Mouse (Mus musculus): ENCODE measurements around the gene Lman2. TPM values are rescaled to one million over a fixed set of nuclear protein-coding genes. Genes with fewer than 3 reads are reported as not detected.

Gene Lman2
- 105 and 106 TPM in 2 replicates for polyA plus RNA-seq (2016; fragmentation: Nextera tagmentation; extraction: Ambion mirVana)

DNA sequence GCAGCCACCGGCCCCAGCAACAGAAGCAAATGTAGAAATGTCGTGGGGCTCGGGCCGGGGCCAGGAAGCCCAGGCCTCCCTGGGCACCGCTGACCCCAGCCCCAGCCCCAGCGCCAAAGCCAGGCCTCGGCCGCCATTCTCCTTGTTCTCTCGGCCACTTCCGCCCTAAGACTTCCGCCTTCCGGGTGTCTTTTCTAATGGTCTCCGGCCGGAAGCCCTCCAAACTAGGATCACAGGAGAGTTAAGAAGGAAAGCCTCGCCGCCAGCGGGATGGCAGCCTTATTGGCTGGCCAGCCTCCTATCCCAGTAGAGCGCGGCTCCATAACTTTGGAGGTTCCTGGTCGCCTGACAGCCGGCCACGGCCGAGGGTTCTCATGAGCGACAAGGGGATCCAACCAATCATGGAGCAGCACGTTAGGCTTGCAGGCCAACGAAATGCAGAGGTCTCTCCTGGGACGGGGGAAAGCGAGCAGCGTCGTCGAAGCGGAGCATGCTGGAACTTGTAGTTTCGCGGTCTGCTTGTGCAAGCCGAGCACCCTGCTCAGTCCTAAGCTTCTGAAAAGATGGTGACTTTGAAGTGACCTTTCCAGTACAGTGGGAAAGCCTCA is at the start of gene Lman2:
Gene Lman2, minus strand, starts transcription at position 331 of the 608 bp plus-strand sequence.
- peak within 1 kb of the TSS; percentile 87 for H3K9ac ChIP-seq
- ATAC-seq (ENCODE audit: insufficient number of reproducible peaks, low FRiP score): peak; percentile 97
- WGBS: under 1% methylated on average over 35 of the region's 35 CpGs

DNA sequence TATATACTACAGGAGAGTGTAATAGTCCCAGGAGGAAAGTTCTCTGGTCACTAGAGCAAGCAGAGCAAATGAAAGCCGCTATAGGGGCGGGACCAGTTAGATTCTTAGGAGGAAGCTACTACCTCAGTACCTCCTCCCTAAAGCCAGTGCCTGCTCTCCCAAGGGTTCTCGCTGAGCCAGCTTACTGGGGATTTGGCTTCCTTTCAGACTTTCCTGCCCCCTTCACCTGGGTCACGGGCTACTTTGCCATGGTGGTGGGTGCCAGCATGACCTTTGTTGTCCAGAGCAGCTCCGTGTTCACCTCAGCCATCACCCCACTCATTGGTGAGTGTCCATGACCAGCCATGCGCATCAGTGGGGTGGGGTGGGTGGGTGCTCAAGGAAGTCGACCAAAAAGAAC is 49.2 kb upstream of the Lman2 start:
- Histone ChIP-seq H3K4me1 (replicated peaks) (peaks cover 7% of the 10 kb centered on the region), H3K27ac (ENCODE audit: poor library complexity, severe bottlenecking) (no peak overlapping the region), H3K9ac (no peak overlapping the region), H3K36me3 (no peaks in the 10 kb centered on the region), H3K4me2 (no peak overlapping the region), H3K27me3 (replicated peaks) (peaks cover 77% of the 10 kb centered on the region), H3K4me3 (no peak overlapping the region), H3K9me3 (replicated peaks) (no peaks in the 10 kb centered on the region)
- no peak for ATAC-seq (ENCODE audit: insufficient number of reproducible peaks, low FRiP score)
- 67% methylated on average over 7 of the region's 7 CpGs for WGBS

More for the DNA sequence above, at the start of gene Lman2:
- H3K27ac ChIP-seq (ENCODE audit: poor library complexity, severe bottlenecking): peak within 1 kb of the TSS; percentile 77
- H3K36me3 ChIP-seq: peaks cover 32% of the 10 kb centered on the region
- peak within 1 kb of the TSS; percentile 95 for H3K4me2 ChIP-seq
- peaks cover 21% of the 10 kb centered on the region for H3K4me1 ChIP-seq (replicated peaks)
- peaks cover 4% of the 10 kb centered on the region; the same call in 1 of the 2 replicates for H3K27me3 ChIP-seq (replicated peaks)
- no peaks in the 10 kb centered on the region for H3K9me3 ChIP-seq (replicated peaks)
- H3K4me3 ChIP-seq: peak within 1 kb of the TSS; percentile 95

DNA sequence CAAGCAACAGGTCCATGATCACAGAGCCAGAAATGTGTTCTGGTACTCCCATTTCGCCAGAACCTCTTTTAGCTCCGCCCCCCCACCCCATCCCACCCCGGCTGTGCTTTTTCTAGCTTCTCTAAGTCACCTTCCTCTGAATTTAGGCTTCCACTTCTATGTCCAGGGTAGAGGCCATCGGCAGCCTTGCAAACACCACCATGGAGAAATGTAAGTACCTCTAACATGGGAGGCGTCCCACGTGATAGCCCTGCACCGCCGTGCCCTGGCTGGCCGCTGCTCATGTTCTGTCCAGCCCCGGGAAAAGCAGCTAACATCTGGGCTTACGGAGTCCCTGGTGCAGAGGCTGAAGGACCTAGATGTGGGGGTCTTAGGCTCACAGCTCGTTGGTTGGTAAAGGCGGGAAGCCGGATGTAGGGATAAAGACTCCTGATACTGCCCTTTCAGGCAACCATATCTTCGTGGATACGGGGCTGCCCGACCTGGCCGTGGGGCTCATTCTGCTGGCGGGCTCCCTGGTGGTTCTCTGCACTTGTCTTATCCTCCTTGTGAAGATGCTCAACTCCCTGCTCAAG is 46.0 kb upstream of the Lman2 start:
- H3K9ac ChIP-seq: no peak overlapping the region
- H3K4me3 ChIP-seq: no peak overlapping the region
- H3K36me3 ChIP-seq: no peaks in the 10 kb centered on the region
- H3K4me2 ChIP-seq: no peak overlapping the region
- ATAC-seq (ENCODE audit: insufficient number of reproducible peaks, low FRiP score): no peak
- H3K4me1 ChIP-seq (replicated peaks): no peaks in the 10 kb centered on the region
- H3K27me3 ChIP-seq (replicated peaks): peaks cover 83% of the 10 kb centered on the region
- no peak overlapping the region for H3K27ac ChIP-seq (ENCODE audit: poor library complexity, severe bottlenecking)
- no peaks in the 10 kb centered on the region for H3K9me3 ChIP-seq (replicated peaks)
- WGBS: 78% methylated on average over 19 of the region's 19 CpGs

DNA sequence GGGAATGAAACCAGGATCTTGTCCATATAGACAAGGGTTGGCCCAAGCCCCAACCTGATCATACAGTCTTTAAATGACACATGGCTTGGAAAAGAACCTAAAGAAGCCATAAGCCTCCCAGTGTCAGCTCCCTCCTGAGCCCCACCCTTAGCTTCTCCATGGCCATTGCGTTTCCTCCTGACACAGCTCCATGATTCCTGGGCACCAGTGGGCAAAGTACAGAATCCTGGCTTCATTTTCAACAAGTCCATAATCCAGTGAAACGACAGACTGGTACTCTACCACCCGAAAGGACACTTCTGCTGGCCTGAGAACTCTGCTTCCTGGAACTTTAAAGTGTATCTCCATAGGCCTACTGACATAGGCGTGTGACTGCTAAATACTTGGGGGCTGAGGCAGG is 44.8 kb upstream of the Lman2 start:
- ATAC-seq (ENCODE audit: insufficient number of reproducible peaks, low FRiP score): no peak
- Histone ChIP-seq H3K27me3 (replicated peaks) (peaks cover 85% of the 10 kb centered on the region), H3K27ac (ENCODE audit: poor library complexity, severe bottlenecking) (no peak overlapping the region)

DNA sequence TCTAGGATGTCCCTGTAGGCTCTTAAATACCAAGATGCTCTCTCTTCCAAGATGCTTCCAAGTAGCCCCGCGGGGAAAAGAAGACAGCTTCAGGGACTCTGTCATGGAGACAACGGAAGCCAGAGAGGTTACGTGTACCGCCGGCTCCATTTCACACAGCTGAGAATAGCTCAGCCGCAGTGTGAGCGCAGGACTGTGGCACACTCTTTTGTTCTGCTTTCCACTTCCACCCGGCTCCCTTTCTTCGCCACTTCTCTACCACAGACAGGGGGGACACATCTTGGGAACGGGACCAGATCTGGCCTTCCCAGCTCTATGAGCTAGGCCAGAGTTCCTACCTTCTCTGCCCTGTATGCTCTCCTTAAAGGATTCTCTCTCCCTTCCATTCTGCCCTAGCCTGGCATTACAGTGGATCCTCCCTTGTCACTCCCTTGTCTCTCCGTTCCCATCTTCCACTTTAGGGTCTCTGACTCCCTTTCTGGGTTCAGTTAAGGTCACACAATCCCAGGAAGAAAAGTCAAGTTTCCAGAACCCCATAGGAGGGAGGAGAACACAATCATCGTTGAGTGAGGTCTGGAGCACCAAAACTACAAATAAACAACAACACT is 43.3 kb upstream of the Lman2 start:
- Histone ChIP-seq H3K9me3 (replicated peaks) (no peaks in the 10 kb centered on the region), H3K27ac (ENCODE audit: poor library complexity, severe bottlenecking) (no peak overlapping the region), H3K9ac (no peak overlapping the region), H3K4me1 (replicated peaks) (no peaks in the 10 kb centered on the region), H3K27me3 (replicated peaks) (peaks cover 84% of the 10 kb centered on the region), H3K4me3 (no peak overlapping the region), H3K36me3 (no peaks in the 10 kb centered on the region), H3K4me2 (no peak overlapping the region)
- ATAC-seq (ENCODE audit: insufficient number of reproducible peaks, low FRiP score): no peak
- 60% methylated on average over 13 of the region's 13 CpGs for WGBS

More for the DNA sequence above, 44.8 kb upstream of the Lman2 start:
- H3K4me2 ChIP-seq: no peak overlapping the region
- no peaks in the 10 kb centered on the region for H3K9me3 ChIP-seq (replicated peaks)
- H3K4me1 ChIP-seq (replicated peaks): no peaks in the 10 kb centered on the region
- no peak overlapping the region for H3K4me3 ChIP-seq
- H3K36me3 ChIP-seq: no peaks in the 10 kb centered on the region
- 80% methylated on average over 4 of the region's 4 CpGs for WGBS
- H3K9ac ChIP-seq: no peak overlapping the region

DNA sequence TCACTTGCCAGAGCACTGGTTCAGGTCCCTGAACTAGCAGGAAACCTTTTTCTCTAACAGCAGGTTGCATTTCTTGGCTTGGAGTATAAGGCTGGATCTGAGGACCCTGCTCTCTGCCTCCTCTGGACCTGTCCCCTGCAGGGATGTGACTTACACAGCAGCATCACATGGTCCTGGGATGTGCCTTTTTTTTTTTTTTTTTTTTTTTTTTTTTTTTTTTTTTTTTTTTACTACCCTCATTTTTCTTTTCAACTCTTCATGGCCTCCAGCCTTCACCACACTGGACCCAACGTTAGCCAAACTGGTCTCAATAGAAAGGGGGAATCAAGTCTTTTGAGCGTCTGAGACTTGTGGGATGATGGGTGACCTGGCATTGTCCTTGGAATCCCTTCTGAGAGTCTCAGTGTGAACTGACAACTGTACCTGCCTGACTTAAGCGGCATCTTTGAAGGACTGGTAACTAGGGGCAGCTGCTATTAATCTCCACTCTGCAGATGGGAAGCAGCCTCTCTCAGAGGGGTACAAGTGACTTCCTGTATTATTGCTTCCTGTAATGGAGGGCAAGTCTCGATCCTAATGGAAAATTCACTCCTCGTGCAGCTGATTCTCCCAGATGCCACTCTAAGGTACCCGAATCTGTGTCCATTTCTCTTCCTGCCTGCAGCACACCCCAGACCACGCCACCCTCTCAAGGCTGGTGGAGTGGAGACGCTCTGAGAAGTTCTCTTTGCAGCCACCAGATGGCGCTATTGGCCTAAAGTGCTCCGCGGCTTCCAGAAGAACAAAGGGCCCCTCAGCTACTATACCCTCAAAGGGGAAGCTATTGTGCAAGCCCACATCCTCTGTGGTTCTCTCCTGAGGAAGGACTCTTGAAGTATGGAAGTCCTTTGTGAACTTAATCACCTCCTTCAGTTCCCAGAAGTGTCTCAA is 42.5 kb upstream of the Lman2 start:
- Histone ChIP-seq H3K9me3 (replicated peaks) (no peaks in the 10 kb centered on the region), H3K27ac (ENCODE audit: poor library complexity, severe bottlenecking) (no peak overlapping the region), H3K36me3 (no peaks in the 10 kb centered on the region), H3K9ac (no peak overlapping the region), H3K4me1 (replicated peaks) (no peaks in the 10 kb centered on the region), H3K4me2 (0 out of 2 replicates have a peak overlapping the region, but pooled peaks have one; percentile 15), H3K4me3 (no peak overlapping the region), H3K27me3 (replicated peaks) (peaks cover 85% of the 10 kb centered on the region)
- peak; percentile 63 for ATAC-seq (ENCODE audit: insufficient number of reproducible peaks, low FRiP score)
- WGBS: 13% methylated on average over 11 of the region's 11 CpGs

DNA sequence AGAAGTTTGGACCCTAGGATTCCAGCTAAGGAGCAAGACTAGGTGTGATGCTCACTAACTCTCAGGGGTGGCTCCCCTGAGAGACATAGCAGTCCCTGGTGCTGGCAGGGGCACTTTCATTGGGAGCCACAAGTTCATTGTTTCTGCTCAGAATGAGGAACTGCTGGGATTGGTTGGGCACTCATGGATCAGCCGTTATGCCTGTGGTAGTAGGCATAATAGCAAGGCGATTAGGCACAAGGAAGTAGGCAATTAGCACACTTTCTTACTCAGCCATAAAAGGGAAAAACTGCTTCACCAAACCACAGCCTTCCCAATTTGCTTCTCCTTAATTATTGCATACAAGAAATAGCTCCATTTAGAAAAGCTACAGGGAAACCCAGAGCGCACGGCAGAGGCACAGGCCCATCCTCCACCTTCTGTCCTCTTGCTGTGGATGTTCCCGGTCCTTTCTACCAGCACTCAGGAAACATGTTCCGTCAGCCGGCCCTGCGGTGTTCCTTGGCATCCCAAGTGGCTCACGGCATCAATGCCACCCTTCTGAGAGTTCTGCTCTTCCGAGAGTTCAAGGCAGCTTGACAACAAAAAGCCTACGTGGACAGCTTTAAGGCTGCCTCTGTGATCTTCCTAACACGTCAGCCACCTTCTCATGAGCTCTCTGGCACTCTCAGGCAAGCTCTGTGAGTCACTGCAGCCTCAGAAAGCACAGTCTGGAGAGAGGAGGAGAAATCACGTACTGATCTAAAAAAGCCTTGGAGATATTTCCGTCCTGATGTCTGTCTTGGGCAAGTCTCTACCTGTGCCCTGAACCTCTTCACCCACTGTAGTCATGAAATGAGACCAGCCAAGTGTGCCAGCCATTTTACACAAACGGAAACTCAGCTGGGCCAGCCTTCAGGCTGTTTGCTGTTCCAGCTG is 41.6 kb upstream of the Lman2 start:
- Histone ChIP-seq H3K4me2 (no peak overlapping the region), H3K9ac (no peak overlapping the region), H3K4me1 (replicated peaks) (no peaks in the 10 kb centered on the region), H3K4me3 (no peak overlapping the region), H3K36me3 (no peaks in the 10 kb centered on the region), H3K27me3 (replicated peaks) (peaks cover 87% of the 10 kb centered on the region), H3K27ac (ENCODE audit: poor library complexity, severe bottlenecking) (no peak overlapping the region), H3K9me3 (replicated peaks) (no peaks in the 10 kb centered on the region)
- 62% methylated on average over 15 of the region's 15 CpGs for WGBS
- ATAC-seq (ENCODE audit: insufficient number of reproducible peaks, low FRiP score): no peak

DNA sequence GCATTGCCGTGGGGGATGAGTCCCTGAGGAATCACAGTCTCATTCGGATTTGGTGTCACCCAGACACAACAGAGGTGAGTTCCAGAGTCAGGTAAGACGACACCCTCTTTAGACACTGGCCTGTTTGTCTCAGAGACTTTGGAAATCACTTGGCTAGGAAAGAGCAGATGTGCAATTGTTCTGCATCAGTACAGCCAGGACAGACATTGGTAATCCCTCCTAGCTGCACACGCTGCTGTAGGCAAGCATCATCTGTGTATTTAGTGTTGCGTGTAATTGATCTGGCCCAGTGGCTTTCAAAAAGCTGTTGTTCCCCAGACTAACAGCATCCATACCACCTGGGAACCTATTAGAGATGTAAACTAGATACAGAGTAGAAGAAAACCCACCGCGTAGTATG is 40.7 kb upstream of the Lman2 start:
- Histone ChIP-seq H3K36me3 (no peaks in the 10 kb centered on the region), H3K4me3 (no peak overlapping the region), H3K27ac (ENCODE audit: poor library complexity, severe bottlenecking) (no peak overlapping the region), H3K9me3 (replicated peaks) (no peaks in the 10 kb centered on the region), H3K4me1 (replicated peaks) (no peaks in the 10 kb centered on the region), H3K27me3 (replicated peaks) (peaks cover 87% of the 10 kb centered on the region), H3K9ac (no peak overlapping the region), H3K4me2 (no peak overlapping the region)
- WGBS: 77% methylated on average over 7 of the region's 7 CpGs
- no peak for ATAC-seq (ENCODE audit: insufficient number of reproducible peaks, low FRiP score)

DNA sequence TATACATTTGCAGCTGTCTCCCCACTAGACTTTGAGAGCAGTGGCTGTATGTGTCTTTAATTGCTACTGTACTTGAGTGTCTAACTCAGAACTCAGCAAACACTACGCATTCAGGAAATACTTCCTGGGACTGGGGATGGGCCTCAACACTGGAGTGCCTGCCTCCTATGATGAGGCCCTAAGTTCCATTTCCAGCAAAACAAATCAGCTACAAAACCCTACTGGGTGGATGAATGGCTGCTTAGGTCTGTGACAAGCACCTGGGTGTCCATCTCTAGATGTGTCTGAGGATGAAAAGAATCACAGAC is 37.4 kb upstream of the Lman2 start:
- no peak for ATAC-seq (ENCODE audit: insufficient number of reproducible peaks, low FRiP score)
- Histone ChIP-seq H3K27me3 (replicated peaks) (peaks cover 80% of the 10 kb centered on the region), H3K4me2 (no peak overlapping the region), H3K9me3 (replicated peaks) (no peaks in the 10 kb centered on the region), H3K36me3 (no peaks in the 10 kb centered on the region), H3K4me1 (replicated peaks) (no peaks in the 10 kb centered on the region), H3K27ac (ENCODE audit: poor library complexity, severe bottlenecking) (no peak overlapping the region), H3K4me3 (no peak overlapping the region), H3K9ac (no peak overlapping the region)
- 65% methylated on average over 1 of the region's 1 CpGs for WGBS

DNA sequence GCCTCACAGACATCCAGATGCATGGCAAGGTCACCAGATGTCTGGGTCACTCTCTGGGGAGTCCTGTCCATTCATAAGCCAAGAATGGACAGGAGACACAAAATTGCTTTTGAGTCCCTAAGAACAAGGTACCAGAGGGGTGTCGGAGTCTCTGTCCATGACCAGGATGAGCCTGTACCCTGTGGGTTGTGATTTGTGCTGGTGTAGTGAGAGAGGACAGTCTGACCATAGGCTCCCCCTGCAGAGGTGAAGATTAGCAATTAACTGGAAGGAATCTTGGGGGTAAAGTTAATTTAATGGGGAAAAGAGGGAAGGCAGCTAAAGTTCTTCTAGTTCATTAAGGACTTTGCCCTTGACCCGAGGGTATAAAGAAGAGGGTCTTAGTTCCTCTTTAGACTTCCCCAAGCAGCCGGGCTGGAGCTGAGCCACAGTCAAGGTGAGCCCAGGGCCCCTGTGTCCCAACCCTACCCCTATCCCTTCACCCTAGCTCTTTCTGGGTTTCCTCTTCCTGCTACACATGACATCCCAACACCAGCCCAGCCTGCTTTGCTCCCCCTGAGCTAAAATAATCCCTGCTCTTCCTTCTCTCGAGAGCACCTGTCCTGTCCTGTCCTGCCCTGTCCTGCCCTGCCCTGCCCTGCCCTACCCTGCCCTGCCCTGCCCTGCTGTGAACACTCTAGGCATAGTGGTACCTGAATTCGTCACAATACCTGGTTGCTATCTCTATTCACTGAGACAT is 36.9 kb upstream of the Lman2 start:
- Histone ChIP-seq H3K4me1 (replicated peaks) (no peaks in the 10 kb centered on the region), H3K9me3 (replicated peaks) (no peaks in the 10 kb centered on the region), H3K4me3 (no peak overlapping the region), H3K27me3 (replicated peaks) (peaks cover 77% of the 10 kb centered on the region), H3K4me2 (no peak overlapping the region), H3K27ac (ENCODE audit: poor library complexity, severe bottlenecking) (no peak overlapping the region), H3K9ac (no peak overlapping the region), H3K36me3 (no peaks in the 10 kb centered on the region)
- no peak for ATAC-seq (ENCODE audit: insufficient number of reproducible peaks, low FRiP score)
- WGBS: 56% methylated on average over 5 of the region's 5 CpGs

Data from heart, embryonic 12.5 days (tissue).